Mouse (Mus musculus): ENCODE results near the gene Tysnd1. TPM values are rescaled to one million over a fixed set of nuclear protein-coding genes. Genes with fewer than 3 reads are reported as not detected.

Tysnd1 gene
- total and polyA plus RNA-seq, 3 experiments: 5.1 to 104 (median 8.2) TPM

GRCm38 (mm10) chr10:61654691-61655090, 40.6 kb upstream of the Tysnd1 start:
- no peaks in the 10 kb centered on the region for H3K27me3 ChIP-seq (ENCODE audit: insufficient read depth, low read length)
- ATAC-seq (ENCODE audit: extremely low read depth, insufficient number of reproducible peaks, low FRiP score, poor library complexity, severe bottlenecking) (no peak), DNase-seq (ENCODE audit: low spot score) (no peak)
- H3K36me3 ChIP-seq (replicated peaks): peaks cover 49% of the 10 kb centered on the region
- no peaks in the 10 kb centered on the region for H3K4me1 ChIP-seq (ENCODE audit: insufficient read depth, low read depth, low read length)
- H3K9me3 ChIP-seq (replicated peaks): no peaks in the 10 kb centered on the region
- no peak overlapping the region for H3K4me3 ChIP-seq (ENCODE audit: low read depth, low read length)
- TF ChIP-seq POLR2AphosphoS5 (IDR thresholded peaks at IDR 0.05; ENCODE audit: insufficient replicate concordance, low read depth, low read length): no peak
- no peak for TF ChIP-seq CTCF (IDR thresholded peaks at IDR 0.05; ENCODE audit: low read depth, low read length)
- TF ChIP-seq TAL1 (conservative IDR thresholded peaks at IDR 0.05; ENCODE audit: low read depth, low read length): no peak
- no peak for TF ChIP-seq GATA2 (IDR thresholded peaks at IDR 0.05; ENCODE audit: borderline replicate concordance, low read depth, low read length)
- TF ChIP-seq GATA1 (IDR thresholded peaks at IDR 0.05; ENCODE audit: borderline replicate concordance, low read length): no peak

GRCm38 (mm10) chr10:61655188-61655587, 40.1 kb upstream of the Tysnd1 start:
- peaks cover 54% of the 10 kb centered on the region for H3K36me3 ChIP-seq (replicated peaks)
- DNase-seq (ENCODE audit: low spot score): no peak

GRCm38 (mm10) chr10:61656928-61657882, 38.1 kb upstream of the Tysnd1 start:
- H3K27me3 ChIP-seq (ENCODE audit: insufficient read depth, low read length): no peaks in the 10 kb centered on the region
- no peaks in the 10 kb centered on the region for H3K4me1 ChIP-seq (ENCODE audit: insufficient read depth, low read depth, low read length)
- no peak for ATAC-seq (ENCODE audit: extremely low read depth, insufficient number of reproducible peaks, low FRiP score, poor library complexity, severe bottlenecking)
- TF ChIP-seq CTCF (IDR thresholded peaks at IDR 0.05; ENCODE audit: low read depth, low read length) (no peak), POLR2AphosphoS5 (IDR thresholded peaks at IDR 0.05; ENCODE audit: insufficient replicate concordance, low read depth, low read length) (no peak), GATA2 (IDR thresholded peaks at IDR 0.05; ENCODE audit: borderline replicate concordance, low read depth, low read length) (no peak), TAL1 (conservative IDR thresholded peaks at IDR 0.05; ENCODE audit: low read depth, low read length) (no peak), GATA1 (IDR thresholded peaks at IDR 0.05; ENCODE audit: borderline replicate concordance, low read length) (no peak)
- no peak for DNase-seq (ENCODE audit: low spot score)
- H3K4me3 ChIP-seq (ENCODE audit: low read depth, low read length): no peak overlapping the region
- no peaks in the 10 kb centered on the region for H3K9me3 ChIP-seq (replicated peaks)
- H3K36me3 ChIP-seq (replicated peaks): peaks cover 67% of the 10 kb centered on the region

More at GRCm38 (mm10) chr10:61655188-61655587, 40.1 kb upstream of the Tysnd1 start:
- no peaks in the 10 kb centered on the region for H3K27me3 ChIP-seq (ENCODE audit: insufficient read depth, low read length)
- H3K4me1 ChIP-seq (ENCODE audit: insufficient read depth, low read depth, low read length): no peaks in the 10 kb centered on the region
- TF ChIP-seq CTCF (IDR thresholded peaks at IDR 0.05; ENCODE audit: low read depth, low read length) (no peak), GATA1 (IDR thresholded peaks at IDR 0.05; ENCODE audit: borderline replicate concordance, low read length) (no peak), GATA2 (IDR thresholded peaks at IDR 0.05; ENCODE audit: borderline replicate concordance, low read depth, low read length) (no peak), TAL1 (conservative IDR thresholded peaks at IDR 0.05; ENCODE audit: low read depth, low read length) (no peak), POLR2AphosphoS5 (IDR thresholded peaks at IDR 0.05; ENCODE audit: insufficient replicate concordance, low read depth, low read length) (no peak)
- no peak overlapping the region for H3K4me3 ChIP-seq (ENCODE audit: low read depth, low read length)
- ATAC-seq (ENCODE audit: extremely low read depth, insufficient number of reproducible peaks, low FRiP score, poor library complexity, severe bottlenecking): no peak
- no peaks in the 10 kb centered on the region for H3K9me3 ChIP-seq (replicated peaks)

GRCm38 (mm10) chr10:61657985-61658384, 37.3 kb upstream of the Tysnd1 start:
- Histone ChIP-seq H3K36me3 (replicated peaks) (peaks cover 69% of the 10 kb centered on the region), H3K27me3 (ENCODE audit: insufficient read depth, low read length) (no peaks in the 10 kb centered on the region), H3K9me3 (replicated peaks) (no peaks in the 10 kb centered on the region), H3K4me3 (ENCODE audit: low read depth, low read length) (no peak overlapping the region), H3K4me1 (ENCODE audit: insufficient read depth, low read depth, low read length) (no peaks in the 10 kb centered on the region)
- ATAC-seq (ENCODE audit: extremely low read depth, insufficient number of reproducible peaks, low FRiP score, poor library complexity, severe bottlenecking) (no peak), DNase-seq (ENCODE audit: low spot score) (peak; percentile 8)
- no peak for TF ChIP-seq POLR2AphosphoS5 (IDR thresholded peaks at IDR 0.05; ENCODE audit: insufficient replicate concordance, low read depth, low read length)
- TF ChIP-seq GATA1 (IDR thresholded peaks at IDR 0.05; ENCODE audit: borderline replicate concordance, low read length): no peak
- no peak for TF ChIP-seq CTCF (IDR thresholded peaks at IDR 0.05; ENCODE audit: low read depth, low read length)
- TF ChIP-seq TAL1 (conservative IDR thresholded peaks at IDR 0.05; ENCODE audit: low read depth, low read length): no peak
- TF ChIP-seq GATA2 (IDR thresholded peaks at IDR 0.05; ENCODE audit: borderline replicate concordance, low read depth, low read length): no peak

- Histone ChIP-seq H3K36me3 (replicated peaks) (peaks cover 70% of the 10 kb centered on the region), H3K9me3 (replicated peaks) (no peaks in the 10 kb centered on the region), H3K4me1 (ENCODE audit: insufficient read depth, low read depth, low read length) (no peaks in the 10 kb centered on the region), H3K4me3 (ENCODE audit: low read depth, low read length) (no peak overlapping the region), H3K27me3 (ENCODE audit: insufficient read depth, low read length) (no peaks in the 10 kb centered on the region)
- no peak for ATAC-seq (ENCODE audit: extremely low read depth, insufficient number of reproducible peaks, low FRiP score, poor library complexity, severe bottlenecking)
- DNase-seq (ENCODE audit: low spot score): no peak
- TF ChIP-seq GATA1 (IDR thresholded peaks at IDR 0.05; ENCODE audit: borderline replicate concordance, low read length) (no peak), CTCF (IDR thresholded peaks at IDR 0.05; ENCODE audit: low read depth, low read length) (no peak), GATA2 (IDR thresholded peaks at IDR 0.05; ENCODE audit: borderline replicate concordance, low read depth, low read length) (no peak), POLR2AphosphoS5 (IDR thresholded peaks at IDR 0.05; ENCODE audit: insufficient replicate concordance, low read depth, low read length) (no peak), TAL1 (conservative IDR thresholded peaks at IDR 0.05; ENCODE audit: low read depth, low read length) (no peak)
These were observed 33.4 kb upstream of the Tysnd1 start for GRCm38 (mm10) chr10:61661887-61662286.

- TF ChIP-seq GATA2 (IDR thresholded peaks at IDR 0.05; ENCODE audit: borderline replicate concordance, low read depth, low read length) (no peak), POLR2AphosphoS5 (IDR thresholded peaks at IDR 0.05; ENCODE audit: insufficient replicate concordance, low read depth, low read length) (no peak), CTCF (IDR thresholded peaks at IDR 0.05; ENCODE audit: low read depth, low read length) (no peak), GATA1 (IDR thresholded peaks at IDR 0.05; ENCODE audit: borderline replicate concordance, low read length) (no peak), TAL1 (conservative IDR thresholded peaks at IDR 0.05; ENCODE audit: low read depth, low read length) (no peak)
- no peak for DNase-seq (ENCODE audit: low spot score)
- no peak for ATAC-seq (ENCODE audit: extremely low read depth, insufficient number of reproducible peaks, low FRiP score, poor library complexity, severe bottlenecking)
- Histone ChIP-seq H3K9me3 (replicated peaks) (no peaks in the 10 kb centered on the region), H3K4me3 (ENCODE audit: low read depth, low read length) (no peak overlapping the region), H3K36me3 (replicated peaks) (peaks cover 72% of the 10 kb centered on the region), H3K27me3 (ENCODE audit: insufficient read depth, low read length) (no peaks in the 10 kb centered on the region), H3K4me1 (ENCODE audit: insufficient read depth, low read depth, low read length) (no peaks in the 10 kb centered on the region)
These were observed 32.8 kb upstream of the Tysnd1 start for GRCm38 (mm10) chr10:61662391-61662988.

Measured in G1E (cell line).